Mouse (Mus musculus) erythroblast, embryonic 14.5 days (primary cell): ENCODE measurements around the gene Tmem120a. TPM values are rescaled to one million over a fixed set of nuclear protein-coding genes. Genes with fewer than 3 reads are reported as not detected.

Source experiments
- H3K27me3 ChIP-seq: 2 replicates; pipeline ENCODE4 v1.6.1; 2012; ENCODE audit warnings: inconsistent platforms; ENCODE audit not compliant: control insufficient read depth
- H3K36me3 ChIP-seq: 2 replicates; pipeline ENCODE4 v1.6.1; 2012; ENCODE audit warnings: mild to moderate bottlenecking, inconsistent platforms; ENCODE audit not compliant: control insufficient read depth
- H3K4me1 ChIP-seq: 2 replicates; pipeline ENCODE4 v1.6.1; 2012; ENCODE audit warnings: inconsistent platforms; ENCODE audit not compliant: control insufficient read depth
- H3K4me3 ChIP-seq: replicated peaks from 2 replicates; pipeline ENCODE3; 2012; ENCODE audit warnings: moderate library complexity, mild to moderate bottlenecking, inconsistent platforms
- H3K9me3 ChIP-seq: 2 replicates; pipeline ENCODE4 v1.6.1; 2012; ENCODE audit warnings: low read length, inconsistent platforms, mixed read lengths; ENCODE audit not compliant: control insufficient read depth
- GATA1 ChIP-seq: IDR thresholded peaks from 2 replicates; pipeline ENCODE4 v1.6.1; 2012; ENCODE audit warnings: low read length, inconsistent platforms, mixed read lengths
- TAL1 ChIP-seq: IDR thresholded peaks from 3 replicates; pipeline ENCODE4 v1.6.1; 2012; ENCODE audit warnings: low read length, inconsistent platforms, mixed read lengths
- polyA plus RNA-seq: library from polyadenylated mRNA; stranded (reverse); fragments of >175 nt; gene quantifications from 2 replicates; pipeline ENCODE4 v1.2.3, GENCODE M21; 2012

Tmem120a gene
- polyA plus RNA-seq, result 0.17 and 0.25 TPM in 2 replicates

DNA sequence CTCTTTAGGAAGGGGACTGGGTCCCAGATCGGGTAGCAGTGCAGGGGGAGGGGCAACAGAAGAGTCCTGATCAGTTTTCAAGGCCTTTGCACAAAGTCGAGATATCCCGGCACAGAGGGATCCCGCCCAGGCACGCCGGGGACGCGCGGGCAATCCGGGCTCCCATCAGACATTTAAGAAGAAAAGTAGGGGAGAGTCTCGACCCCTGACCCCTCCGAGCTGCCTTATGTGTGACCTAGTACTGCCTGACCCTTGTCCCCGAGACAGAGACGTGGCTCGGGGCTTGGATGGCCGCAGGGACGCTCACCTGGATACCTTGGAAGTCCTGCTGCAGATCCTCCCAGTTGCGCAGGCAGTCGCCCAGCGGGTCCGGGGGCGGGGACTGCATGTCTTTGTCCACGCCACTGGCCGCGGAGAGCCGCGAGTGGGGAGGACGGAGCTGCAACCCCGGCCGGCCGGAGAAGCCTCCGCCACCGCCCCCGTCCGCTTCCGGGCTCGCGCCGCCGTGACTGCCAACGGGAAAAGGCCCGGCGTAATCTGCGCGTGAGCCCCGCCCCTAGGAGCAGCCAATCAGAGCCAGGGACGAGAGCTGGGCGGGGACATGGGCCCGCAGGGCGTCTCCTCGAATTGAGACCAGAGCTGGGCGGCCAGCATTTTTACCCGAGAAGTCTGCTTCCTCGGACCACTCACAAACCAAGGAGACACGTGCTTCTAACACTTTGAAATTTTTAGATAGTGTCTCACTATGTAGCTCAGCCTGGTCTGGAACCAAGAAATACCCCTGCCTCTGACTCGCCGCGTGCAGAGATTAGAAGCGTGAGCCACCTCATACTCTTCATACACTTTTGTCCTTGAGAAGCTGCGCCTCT lies at the start of gene Tmem120a:
Tmem120a (minus strand) TSS at position 708 of the 869 bp plus-strand sequence.
- Histone ChIP-seq H3K27me3 (peaks cover 9% of the 10 kb centered on the region), H3K4me3 (peak within 1 kb of the TSS; percentile 71), H3K4me1 (peaks cover 20% of the 10 kb centered on the region), H3K9me3 (peaks cover 9% of the 10 kb centered on the region), H3K36me3 (no peaks in the 10 kb centered on the region; the same call in 1 of the 2 replicates)
- TF ChIP-seq GATA1 (no peak), TAL1 (no peak)

DNA sequence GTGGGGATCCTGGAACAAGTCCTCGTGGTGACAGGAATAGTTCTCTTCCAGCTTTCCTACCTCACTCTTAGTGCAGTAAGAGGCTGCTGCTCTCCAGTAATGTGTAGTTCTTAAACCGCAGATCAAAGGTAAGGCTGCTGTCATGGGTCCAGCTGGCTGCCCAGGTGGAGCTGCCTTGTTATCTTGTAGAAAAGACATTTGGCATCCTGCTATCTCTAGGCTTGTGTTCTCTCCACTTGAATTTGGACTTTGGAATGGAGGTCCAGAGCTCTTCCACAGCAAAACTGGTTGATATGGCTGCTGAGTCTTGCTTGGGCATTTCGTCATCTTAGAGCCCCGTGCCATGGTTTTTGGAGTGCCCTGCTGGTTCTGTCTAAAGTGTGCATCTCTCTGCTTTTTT lies 38.7 kb upstream of the Tmem120a start:
- H3K36me3 ChIP-seq, result peaks cover 82% of the 10 kb centered on the region
- TF ChIP-seq TAL1 (no peak), GATA1 (no peak)
- no peak overlapping the region for H3K4me3 ChIP-seq
- no peaks in the 10 kb centered on the region for H3K27me3 ChIP-seq
- no peaks in the 10 kb centered on the region for H3K9me3 ChIP-seq
- H3K4me1 ChIP-seq, result peaks cover 34% of the 10 kb centered on the region

DNA sequence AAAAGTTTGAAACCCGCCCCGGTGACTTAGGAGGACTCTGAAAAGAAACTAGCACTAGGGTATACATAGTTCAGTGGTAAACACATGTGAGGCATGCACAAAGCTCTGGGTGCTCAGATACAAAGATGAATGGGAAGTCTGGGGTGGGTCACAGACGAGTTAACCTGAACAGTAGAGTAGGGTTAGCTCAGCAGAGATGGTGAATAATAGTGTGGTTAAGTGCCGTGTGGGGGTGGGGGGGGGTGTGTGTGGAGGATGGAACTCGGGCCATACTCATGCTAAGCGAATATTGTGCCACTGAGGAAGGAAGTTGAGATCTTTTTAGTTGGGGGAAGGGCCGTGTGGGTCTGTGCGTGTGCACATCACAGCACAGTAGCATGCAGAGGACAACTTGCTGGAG lies 36.1 kb upstream of the Tmem120a start:
- TF ChIP-seq TAL1, result no peak
- Histone ChIP-seq H3K27me3 (no peaks in the 10 kb centered on the region; the same call in 1 of the 2 replicates), H3K36me3 (peaks cover 56% of the 10 kb centered on the region), H3K9me3 (no peaks in the 10 kb centered on the region), H3K4me3 (peak overlapping the region; percentile 89), H3K4me1 (peaks cover 47% of the 10 kb centered on the region)

DNA sequence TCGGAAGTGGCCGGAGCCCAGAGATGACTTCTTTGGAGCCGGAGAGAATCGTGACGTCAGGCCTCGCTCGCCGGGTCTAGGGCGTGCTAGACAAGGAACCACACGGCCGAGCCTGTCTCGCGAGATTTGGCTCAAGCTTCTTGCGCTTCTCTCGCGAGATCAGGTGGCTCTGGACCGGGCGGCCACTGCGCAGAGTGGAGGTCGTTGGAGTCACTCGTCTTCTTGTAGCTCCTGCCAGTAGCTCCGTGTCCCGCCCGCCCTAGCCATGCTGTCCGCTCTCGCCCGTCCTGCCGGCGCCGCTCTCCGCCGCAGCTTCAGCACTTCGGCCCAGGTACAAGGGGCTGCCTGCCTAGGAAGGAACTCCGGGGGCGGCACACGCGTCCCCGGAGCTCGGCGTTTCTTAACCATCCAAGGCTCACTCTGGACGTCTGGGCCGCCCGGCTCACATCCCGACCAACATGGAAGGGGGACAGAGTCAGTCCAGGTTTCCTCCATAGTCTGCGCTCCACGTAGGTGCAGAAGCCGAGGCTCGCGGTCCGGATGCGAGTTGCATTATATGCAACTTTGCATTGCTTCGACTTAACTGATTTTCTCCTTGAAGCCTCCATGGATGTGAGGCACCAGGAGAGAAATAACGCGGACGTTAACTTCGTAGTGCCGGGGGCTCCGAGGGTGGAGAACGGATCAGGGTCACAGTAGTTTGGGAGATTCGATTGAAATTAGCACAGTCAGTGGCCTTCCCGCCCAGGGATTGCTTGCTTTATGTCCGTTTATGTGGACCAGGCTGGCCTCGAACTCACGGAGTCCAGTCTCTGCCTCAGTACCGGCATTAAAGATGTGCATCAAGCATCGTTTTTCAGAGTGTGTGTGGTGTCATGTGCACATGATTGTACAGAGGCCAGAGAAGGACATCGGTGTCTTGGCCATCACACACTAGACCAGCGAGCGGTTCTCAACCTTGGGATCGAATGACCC lies 34.5 kb upstream of the Tmem120a start, which contains the start of gene Mdh2:
Mdh2 (plus strand) TSS at position 10 of the 975 bp plus-strand sequence.
- H3K27me3 ChIP-seq, result peaks cover 5% of the 10 kb centered on the region
- no peak for TF ChIP-seq TAL1
- 0 out of 2 replicates have a peak, but pooled peaks have one; percentile 26 for TF ChIP-seq GATA1
- H3K4me1 ChIP-seq, result peaks cover 47% of the 10 kb centered on the region
- H3K9me3 ChIP-seq, result no peaks in the 10 kb centered on the region
- peak within 1 kb of the TSS; percentile 89 for H3K4me3 ChIP-seq
- peaks cover 40% of the 10 kb centered on the region for H3K36me3 ChIP-seq

DNA sequence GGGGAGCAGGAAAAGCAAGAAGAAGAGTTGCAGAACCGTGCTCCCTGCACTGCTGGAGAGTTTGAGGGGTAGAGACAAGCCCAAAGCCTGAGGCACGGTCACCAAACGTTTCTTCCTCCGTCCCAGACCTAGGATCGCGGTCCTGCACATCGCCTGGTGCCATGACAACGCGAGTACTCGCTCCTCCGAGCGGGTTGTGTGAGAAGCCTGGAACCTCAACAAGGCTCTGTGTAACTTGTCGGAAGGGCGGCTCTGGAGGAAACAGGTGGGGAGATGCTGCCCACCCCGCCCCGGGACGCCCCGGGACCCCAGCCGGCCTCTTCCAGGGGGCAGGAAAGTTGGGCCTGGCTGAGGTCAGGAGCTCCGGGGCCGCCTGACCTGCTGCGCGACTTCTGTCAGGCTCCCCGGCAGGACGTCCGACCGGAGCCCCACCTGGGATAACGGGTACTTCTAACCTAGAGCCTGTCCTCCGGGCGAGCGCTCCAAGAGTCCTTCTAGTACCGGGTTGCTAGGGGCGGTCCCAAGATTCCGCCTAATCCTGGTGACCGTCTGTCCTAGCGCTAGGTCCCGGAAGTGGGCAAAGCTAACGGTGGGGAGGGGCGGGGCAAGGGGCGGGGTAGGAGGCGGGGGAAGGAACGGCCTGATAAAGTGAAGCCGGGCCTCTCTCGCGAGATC lies 33.7 kb upstream of the Tmem120a start, which contains the start of gene Styxl1:
Styxl1 (minus strand) TSS at position 590 of the 675 bp plus-strand sequence.
- no peaks in the 10 kb centered on the region for H3K9me3 ChIP-seq
- peaks cover 47% of the 10 kb centered on the region for H3K4me1 ChIP-seq
- peaks cover 32% of the 10 kb centered on the region for H3K36me3 ChIP-seq
- H3K27me3 ChIP-seq, result peaks cover 6% of the 10 kb centered on the region
- peak within 1 kb of the TSS; percentile 89 for H3K4me3 ChIP-seq
- TF ChIP-seq TAL1 (no peak), GATA1 (no peak)

DNA sequence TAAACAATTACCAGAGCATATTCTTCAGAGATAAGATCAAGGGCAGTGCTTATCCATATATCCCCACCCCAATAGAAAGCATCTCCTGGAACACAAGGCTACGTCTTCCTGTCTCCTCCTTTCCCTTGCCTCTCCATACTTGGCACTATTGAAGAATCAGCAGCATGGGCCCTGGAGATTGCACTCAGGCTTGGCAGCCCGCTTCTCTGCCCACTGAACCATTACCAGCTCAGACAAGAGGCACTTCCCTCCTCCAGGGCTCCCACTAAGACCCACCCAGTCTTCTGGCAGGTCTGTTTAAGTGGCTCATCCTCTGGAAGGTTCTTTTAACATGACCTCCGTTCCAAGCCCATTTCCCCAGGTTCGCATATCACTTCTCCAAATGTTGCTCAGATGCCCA lies 32.3 kb upstream of the Tmem120a start:
- Histone ChIP-seq H3K4me1 (peaks cover 40% of the 10 kb centered on the region), H3K27me3 (peaks cover 7% of the 10 kb centered on the region), H3K4me3 (no peak overlapping the region), H3K9me3 (no peaks in the 10 kb centered on the region), H3K36me3 (peaks cover 19% of the 10 kb centered on the region)
- TF ChIP-seq TAL1 (no peak), GATA1 (no peak)

DNA sequence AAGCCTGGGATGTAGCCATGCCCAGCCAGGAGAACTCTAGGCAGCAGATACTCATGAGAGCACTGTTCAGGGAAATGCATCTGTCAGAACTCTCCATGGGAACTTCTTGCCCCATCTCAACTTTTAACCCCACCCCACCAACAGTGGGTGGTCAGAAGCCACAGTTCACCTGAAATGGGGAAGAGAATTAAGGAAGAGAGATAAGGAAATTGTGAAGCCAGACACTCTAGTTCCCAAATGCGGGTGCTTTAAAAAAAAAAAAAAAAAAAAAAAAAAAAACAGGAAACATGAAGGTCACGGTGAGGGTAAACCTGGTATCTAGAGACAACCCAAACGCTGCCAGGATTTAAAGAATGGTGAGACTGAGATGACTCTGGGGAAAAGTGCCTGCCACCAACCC lies 28.3 kb upstream of the Tmem120a start:
- Histone ChIP-seq H3K4me3 (no peak overlapping the region), H3K27me3 (peaks cover 7% of the 10 kb centered on the region), H3K36me3 (no peaks in the 10 kb centered on the region), H3K4me1 (peaks cover 9% of the 10 kb centered on the region), H3K9me3 (no peaks in the 10 kb centered on the region)
- TF ChIP-seq GATA1, result no peak
- no peak for TF ChIP-seq TAL1

DNA sequence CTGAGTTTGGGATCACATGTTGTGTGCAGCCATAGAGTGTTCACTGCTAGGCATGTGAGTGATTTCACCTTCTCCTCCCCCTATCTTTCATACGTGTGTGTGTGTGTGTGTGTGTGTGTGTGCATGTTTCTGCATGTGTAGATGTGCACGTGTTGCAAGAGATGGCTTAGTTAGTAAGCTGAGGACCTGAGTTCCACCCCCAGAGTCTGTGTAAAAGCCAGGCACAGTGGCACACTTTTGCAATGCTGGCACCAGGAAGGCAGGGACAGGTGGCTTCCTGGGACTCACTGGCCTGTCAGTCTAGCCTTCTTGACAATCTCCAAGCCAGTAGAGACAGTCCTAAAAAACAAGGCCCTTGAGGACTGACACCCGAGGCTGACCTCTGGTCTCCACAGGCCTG lies 20.7 kb upstream of the Tmem120a start:
- TF ChIP-seq TAL1 (no peak), GATA1 (no peak)
- Histone ChIP-seq H3K27me3 (no peaks in the 10 kb centered on the region), H3K4me1 (no peaks in the 10 kb centered on the region), H3K4me3 (no peak overlapping the region), H3K9me3 (no peaks in the 10 kb centered on the region), H3K36me3 (no peaks in the 10 kb centered on the region)
